Mouse (Mus musculus): ENCODE results near the gene Mipol1. TPM values are rescaled to one million over a fixed set of nuclear protein-coding genes. Genes with fewer than 3 reads are reported as not detected.

Gene Mipol1
- total and polyA plus RNA-seq, 3 experiments, result 6.4 to 10.4 (median 6.6) TPM

DNA sequence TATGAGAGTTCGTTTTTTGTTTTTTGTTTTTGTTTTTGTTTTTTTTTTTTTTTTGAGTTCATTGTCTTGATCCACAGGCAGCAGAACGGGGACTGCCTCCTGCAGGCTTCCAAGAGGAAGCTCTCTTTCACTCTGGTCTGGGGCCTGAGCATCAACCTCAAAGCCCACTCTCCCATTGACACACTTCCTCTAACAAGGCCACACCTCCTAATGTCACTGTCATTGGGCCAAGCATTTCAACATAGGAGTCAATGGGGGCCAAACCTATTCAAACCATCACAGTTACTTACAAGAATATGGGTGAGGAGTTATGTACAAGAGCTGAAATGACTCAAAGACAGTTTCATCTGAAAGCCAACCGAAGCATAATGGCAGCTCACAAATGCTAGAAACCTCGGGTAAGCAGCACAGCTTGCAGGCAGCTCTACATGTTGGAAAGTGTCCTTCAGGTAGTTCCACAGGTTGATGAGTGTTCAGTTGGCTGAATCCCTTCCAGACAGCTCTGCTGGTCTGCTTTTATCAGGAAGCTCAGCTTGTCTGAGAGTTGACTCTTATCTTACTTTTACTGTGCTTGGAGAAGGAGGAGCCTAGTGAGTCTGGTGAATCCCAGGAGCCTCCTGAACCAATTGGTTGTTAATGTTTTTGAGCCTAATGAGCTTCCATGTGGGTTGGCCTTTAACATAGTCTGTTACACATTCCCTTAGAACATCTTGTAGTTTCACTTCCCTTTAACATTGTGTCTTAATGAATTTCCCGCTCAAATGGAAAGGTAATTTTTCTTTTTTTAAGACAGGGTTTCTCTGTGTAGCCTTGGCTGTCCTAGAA, 13.7 kb downstream of the Mipol1 start:
- peak overlapping the region; percentile 42; the same call in 1 of the 2 replicates for H3K4me2 ChIP-seq (ENCODE audit: insufficient read depth, low read depth, poor library complexity, severe bottlenecking)
- H3K27me3 ChIP-seq (replicated peaks), result no peaks in the 10 kb centered on the region
- peak overlapping the region; percentile 26; the same call in 1 of the 2 replicates for H3K9ac ChIP-seq (ENCODE audit: insufficient read depth, low read depth)
- DNase-seq (ENCODE audit: extremely low read depth), result peak; percentile 80
- H3K27ac ChIP-seq (ENCODE audit: insufficient read depth, low read depth), result peak overlapping the region; percentile 69
- H3K9me3 ChIP-seq (replicated peaks; ENCODE audit: low read length), result no peaks in the 10 kb centered on the region
- peaks cover 5 to 31% of the 10 kb centered on the region in 2 experiments; a peak in 2 of 4 replicates for H3K4me1 ChIP-seq (ENCODE audit: control insufficient read depth in 1 of 2, insufficient read depth in 2 of 2)
- peaks cover 24% of the 10 kb centered on the region for H3K79me2 ChIP-seq (replicated peaks; ENCODE audit: control insufficient read depth, extremely low read depth, insufficient read depth, poor library complexity, severe bottlenecking)
- TF ChIP-seq CHD2 (IDR thresholded peaks at IDR 0.05; ENCODE audit: low read length) (no peak), E2F4 (IDR thresholded peaks at IDR 0.05; ENCODE audit: insufficient replicate concordance, low read depth, low read length) (peak; percentile 82; the same call in 1 of the 2 replicates), HCFC1 (IDR thresholded peaks at IDR 0.05; ENCODE audit: low read depth, low read length) (no peak), SIN3A (IDR thresholded peaks at IDR 0.05; ENCODE audit: low read length) (no peak), TBP (conservative IDR thresholded peaks at IDR 0.05; ENCODE audit: low read depth, low read length) (0 out of 2 replicates have a peak, but pooled peaks have one; percentile 38), RAD21 (IDR thresholded peaks at IDR 0.05; ENCODE audit: low read depth, low read length) (no peak), MAX (IDR thresholded peaks at IDR 0.05; ENCODE audit: low read length) (no peak), RCOR1 (conservative IDR thresholded peaks at IDR 0.05; ENCODE audit: low read depth, low read length) (no peak), EP300 (IDR thresholded peaks at IDR 0.05; ENCODE audit: low read length) (peak; percentile 85), ZNF384 (IDR thresholded peaks at IDR 0.05; ENCODE audit: low read depth, low read length) (peak; percentile 54; the same call in 1 of the 2 replicates), UBTF (IDR thresholded peaks at IDR 0.05; ENCODE audit: low read depth, low read length) (no peak), ZC3H11A (IDR thresholded peaks at IDR 0.05; ENCODE audit: low read depth, low read length) (no peak), MYC (IDR thresholded peaks at IDR 0.05; ENCODE audit: low read depth, low read length) (0 out of 2 replicates have a peak, but pooled peaks have one; percentile 27), ELF1 (IDR thresholded peaks at IDR 0.05; ENCODE audit: low read depth, low read length) (0 out of 2 replicates have a peak, but pooled peaks have one; percentile 24), POLR2A (IDR thresholded peaks at IDR 0.05; ENCODE audit: low read depth, low read length) (no peak), IRF4 (IDR thresholded peaks at IDR 0.05; ENCODE audit: low read depth, low read length) (peak; percentile 81), MAZ (IDR thresholded peaks at IDR 0.05; ENCODE audit: low read depth, low read length) (no peak)
- no peak overlapping the region for H3K4me3 ChIP-seq (replicated peaks in 1 of 3; ENCODE audit: low read depth in 2 of 3, low read length in 2 of 3, poor library complexity in 1 of 3)
- in situ Hi-C loops (cut with MboI; ENCODE audit: low pct_ligation_motif_present, low pct_unique_long_range_greater_than_20kb, low sequenced_read_pairs), result no loop called here
- peaks cover 17 to 34% of the 10 kb centered on the region in 2 experiments for H3K36me3 ChIP-seq (replicated peaks in 1 of 2; ENCODE audit: control insufficient read depth in 1 of 2, insufficient read depth in 1 of 2, low read length in 1 of 2)
- dilution Hi-C loops (cut with MboI; ENCODE audit: extremely low pct_ligation_motif_present, extremely low pct_unique_long_range_greater_than_20kb, low sequenced_read_pairs), result no loop called here

DNA sequence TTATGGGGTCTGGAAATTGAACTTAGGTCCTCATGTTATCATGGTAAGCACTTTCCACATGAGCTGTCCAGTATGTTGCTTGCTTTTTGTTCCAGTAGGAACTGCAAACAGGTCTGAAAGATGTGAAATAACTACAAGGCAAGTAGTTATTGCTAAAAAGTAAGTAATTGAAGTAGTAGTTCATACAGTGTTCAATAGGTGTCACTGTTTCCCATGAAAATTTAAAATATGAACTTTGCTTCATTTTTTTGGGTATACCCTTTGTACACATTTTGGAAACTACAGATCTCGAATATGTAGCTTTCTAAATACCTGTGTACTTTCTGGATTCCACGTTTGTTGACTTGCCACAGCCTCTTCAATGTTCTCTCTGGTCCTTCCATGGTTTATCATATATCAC, 28.3 kb downstream of the Mipol1 start:
- DNase-seq (ENCODE audit: extremely low read depth), result no peak
- 0 out of 4 replicates have a peak, but pooled peaks cover 0 to 2% of the 10 kb centered on the region in 2 experiments for H3K4me1 ChIP-seq (ENCODE audit: control insufficient read depth in 1 of 2, insufficient read depth in 2 of 2)
- H3K27me3 ChIP-seq (replicated peaks), result no peaks in the 10 kb centered on the region

More for the DNA sequence above, 28.3 kb downstream of the Mipol1 start:
- dilution Hi-C loops (cut with MboI; ENCODE audit: extremely low pct_ligation_motif_present, extremely low pct_unique_long_range_greater_than_20kb, low sequenced_read_pairs), result no loop called here
- Histone ChIP-seq H3K4me3 (replicated peaks in 1 of 3; ENCODE audit: low read depth in 2 of 3, low read length in 2 of 3, poor library complexity in 1 of 3) (no peak overlapping the region), H3K4me2 (ENCODE audit: insufficient read depth, low read depth, poor library complexity, severe bottlenecking) (no peak overlapping the region), H3K79me2 (replicated peaks; ENCODE audit: control insufficient read depth, extremely low read depth, insufficient read depth, poor library complexity, severe bottlenecking) (no peaks in the 10 kb centered on the region; the same call in 1 of the 2 replicates), H3K36me3 (replicated peaks in 1 of 2; ENCODE audit: control insufficient read depth in 1 of 2, insufficient read depth in 1 of 2, low read length in 1 of 2) (peaks cover 0 to 2% of the 10 kb centered on the region in 2 experiments), H3K9me3 (replicated peaks; ENCODE audit: low read length) (no peaks in the 10 kb centered on the region), H3K27ac (ENCODE audit: insufficient read depth, low read depth) (no peak overlapping the region), H3K9ac (ENCODE audit: insufficient read depth, low read depth) (no peak overlapping the region)
- in situ Hi-C loops (cut with MboI; ENCODE audit: low pct_ligation_motif_present, low pct_unique_long_range_greater_than_20kb, low sequenced_read_pairs), result no loop called here
- peak; percentile 58 for TF ChIP-seq RAD21 (IDR thresholded peaks at IDR 0.05; ENCODE audit: low read depth, low read length)
- TF ChIP-seq IRF4 (IDR thresholded peaks at IDR 0.05; ENCODE audit: low read depth, low read length), result no peak
- TF ChIP-seq POLR2A (IDR thresholded peaks at IDR 0.05; ENCODE audit: low read depth, low read length), result no peak
- TF ChIP-seq CTCF (conservative IDR thresholded peaks at IDR 0.05 in 1 of 2, IDR thresholded peaks at IDR 0.05 in 1 of 2; ENCODE audit: low read depth in 2 of 2, low read length in 2 of 2), result peak in 1 of 2 experiments; percentile 58; a peak in 2 of 4 replicates
- TF ChIP-seq PAX5 (IDR thresholded peaks at IDR 0.05; ENCODE audit: low read length), result no peak
- TF ChIP-seq GABPA (IDR thresholded peaks at IDR 0.05; ENCODE audit: insufficient replicate concordance, low read depth, low read length), result no peak
- no peak for TF ChIP-seq E2F4 (IDR thresholded peaks at IDR 0.05; ENCODE audit: insufficient replicate concordance, low read depth, low read length)
- TF ChIP-seq MAZ (IDR thresholded peaks at IDR 0.05; ENCODE audit: low read depth, low read length), result no peak
- TF ChIP-seq UBTF (IDR thresholded peaks at IDR 0.05; ENCODE audit: low read depth, low read length), result no peak
- TF ChIP-seq MAFK (IDR thresholded peaks at IDR 0.05; ENCODE audit: insufficient replicate concordance, low read length), result no peak
- no peak for TF ChIP-seq SMC3 (IDR thresholded peaks at IDR 0.05; ENCODE audit: low read depth, low read length)
